Mouse (Mus musculus): ENCODE measurements around the gene Rprm.

DNA sequence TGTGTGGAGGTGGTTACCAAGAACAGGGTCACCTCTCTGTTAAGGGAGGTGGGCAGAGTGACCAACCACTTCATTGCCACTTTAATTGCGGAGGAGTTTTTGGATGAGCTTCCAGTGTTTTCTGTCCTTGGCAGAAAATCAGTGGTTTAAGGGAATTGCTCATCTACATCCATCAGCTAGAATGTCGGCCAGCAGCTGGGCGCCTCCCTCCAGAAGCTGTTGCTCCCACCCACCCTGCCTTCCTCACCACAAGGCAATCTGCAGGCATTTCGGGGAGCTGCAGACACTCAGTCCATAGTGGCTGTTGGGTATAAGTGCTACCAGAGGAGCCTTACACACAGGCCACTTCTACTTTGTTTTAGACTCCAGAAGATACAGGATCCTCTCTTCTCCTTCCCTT is 902 bp upstream of the Rprm start:
- TF ChIP-seq CTCF (IDR thresholded peaks at IDR 0.05; ENCODE audit: low read depth), result no peak
- no peak for TF ChIP-seq EP300 (IDR thresholded peaks at IDR 0.05; ENCODE audit: low read depth)
